Mouse (Mus musculus) c-Kit-positive CD71-positive TER-119-positive erythroid progenitor cells, embryonic 14.5 days (primary cell): ENCODE measurements around the gene Olfr301.

Experiments used
- DNase-seq: peaks from one replicate; pipeline ENCODE4 v3.0.0-alpha.2; 2013; ENCODE audit warnings: low spot score

Olfr301 gene

DNA sequence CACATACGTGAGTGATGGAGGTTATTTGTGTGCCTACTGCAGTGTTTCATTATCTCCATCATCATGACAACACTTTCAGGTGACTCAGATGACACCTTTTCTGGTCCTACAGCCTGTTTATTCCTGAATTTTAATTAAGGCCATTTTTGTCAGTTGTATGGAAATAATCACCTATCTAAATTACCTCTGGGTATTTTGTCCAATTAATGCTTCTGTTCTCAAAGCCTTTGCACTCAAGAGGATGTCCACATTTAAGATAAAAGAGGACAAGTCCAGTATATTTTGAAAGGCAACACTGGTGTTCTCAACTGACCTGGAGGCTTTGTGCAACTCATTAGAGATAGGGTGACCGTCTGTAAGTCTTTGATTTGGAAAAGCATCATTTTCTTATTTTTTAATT lies at the start of gene Olfr301:
Gene Olfr301 (plus strand): TSS at position 301 of the 400 bp plus-strand sequence.
- DNase-seq, result no peak

DNA sequence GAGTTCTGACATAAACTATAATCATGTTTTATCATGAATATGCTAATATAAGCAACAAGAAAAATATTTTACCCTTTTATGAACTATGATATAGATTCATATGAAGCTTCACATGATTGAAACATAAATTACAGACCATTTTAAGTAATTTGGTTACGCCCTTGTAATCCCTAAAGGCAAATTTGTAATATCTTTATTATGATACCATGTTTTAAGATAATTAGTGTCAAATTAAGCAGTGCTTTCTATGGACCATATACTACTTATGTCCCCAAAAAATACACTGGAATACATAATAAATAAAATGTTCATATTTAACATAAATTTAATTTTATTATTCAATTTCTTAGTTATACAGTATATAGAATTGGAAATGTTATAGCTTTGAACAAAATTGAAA lies 36.8 kb upstream of the Olfr301 start, which contains the start of gene Olfr305:
Gene Olfr305 (minus strand): TSS at position 101 of the 400 bp plus-strand sequence.
- DNase-seq, result no peak

DNA sequence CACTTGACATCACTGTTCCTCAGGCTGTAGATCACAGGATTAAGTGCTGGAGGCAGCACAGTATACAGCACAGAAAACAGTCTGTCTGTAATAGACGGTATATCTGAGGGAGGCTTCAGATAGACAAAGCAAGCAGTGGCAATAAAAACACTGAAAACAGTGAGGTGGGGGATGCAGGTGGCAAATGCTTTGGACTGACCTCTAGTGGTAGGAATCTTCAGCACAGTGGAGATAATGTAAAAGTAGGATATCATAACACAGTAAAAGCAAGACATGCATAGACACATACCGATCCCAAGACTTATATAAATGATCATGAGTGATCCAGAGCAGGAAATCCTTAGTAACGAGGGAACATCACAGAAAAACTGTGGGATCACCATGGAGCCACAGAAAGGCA lies 17.9 kb upstream of the Olfr301 start:
- no peak for DNase-seq

DNA sequence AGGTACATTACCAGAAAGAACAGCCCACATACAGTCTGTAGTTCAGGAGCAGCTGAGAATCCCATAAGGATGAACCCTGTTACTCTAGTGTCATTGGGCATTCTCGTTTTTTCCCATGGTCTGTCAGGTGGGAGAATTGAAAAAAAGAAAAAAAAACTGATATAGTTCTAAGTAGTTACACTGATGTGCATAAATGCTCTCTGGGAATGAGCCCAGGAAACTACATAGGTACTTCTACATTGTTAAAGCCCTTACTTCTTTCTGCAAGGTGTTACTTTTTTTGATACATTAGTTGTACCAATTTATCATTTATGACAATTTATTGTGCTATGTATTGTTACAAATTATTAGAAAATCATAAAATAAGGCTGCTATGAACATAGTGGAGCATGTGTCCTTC lies 17.1 kb upstream of the Olfr301 start, which contains the start of gene Olfr304:
Gene Olfr304 (minus strand): TSS at position 101 of the 400 bp plus-strand sequence.
- DNase-seq, result no peak

DNA sequence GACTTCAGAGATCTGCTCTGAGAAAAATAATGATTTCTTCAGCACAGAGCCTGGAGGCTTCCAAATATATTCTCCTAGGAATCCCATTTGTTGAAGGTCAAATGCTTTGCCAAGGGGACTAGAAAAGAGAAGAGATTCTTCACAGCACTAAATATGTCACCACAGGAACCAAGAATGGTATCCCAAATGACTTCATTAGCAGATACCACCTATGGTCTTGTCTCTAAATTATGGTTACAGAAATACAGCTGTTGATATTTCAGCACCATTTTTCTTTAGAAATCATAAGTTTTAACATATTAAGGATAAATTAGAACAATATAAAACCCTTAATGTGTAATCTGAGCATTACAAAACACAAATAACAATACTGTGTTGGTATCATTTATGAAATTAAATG lies 6.0 kb upstream of the Olfr301 start, which contains the start of gene Olfr303:
Gene Olfr303 (minus strand): TSS at position 101 of the 400 bp plus-strand sequence.
- DNase-seq, result no peak

DNA sequence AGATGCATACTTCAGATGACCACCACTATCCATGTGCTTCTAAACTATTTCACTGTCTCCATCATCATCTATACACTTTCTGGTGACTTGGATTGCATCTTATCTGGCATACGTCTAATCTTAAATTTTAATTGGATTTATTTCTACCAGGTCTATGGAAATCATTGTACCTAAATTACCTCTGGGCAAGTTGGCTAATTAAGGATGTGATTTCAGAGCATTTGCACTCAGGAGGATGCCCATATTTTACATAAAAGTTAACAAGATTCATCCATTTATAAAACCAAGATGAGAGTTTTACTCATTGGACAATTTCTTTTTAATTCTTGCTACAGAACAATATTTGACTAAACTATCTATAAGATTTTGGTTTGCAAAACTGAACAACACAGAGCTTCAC lies 56.0 kb downstream of the Olfr301 start, which contains the start of gene Olfr299:
Gene Olfr299 (plus strand): TSS at position 301 of the 400 bp plus-strand sequence.
- no peak for DNase-seq
